Mouse (Mus musculus): ENCODE measurements around the gene Unc5c. TPM values are rescaled to one million over a fixed set of nuclear protein-coding genes. Genes with fewer than 3 reads are reported as not detected.

Unc5c gene
- total and polyA plus RNA-seq, 2 experiments from 2014 or later, result 0.29 to 2.4 TPM

- no peak overlapping the region for H3K4me3 ChIP-seq (ENCODE audit: low read depth, low read length)
- DNase-seq (ENCODE audit: low spot score) (no peak), ATAC-seq (ENCODE audit: insufficient read depth, low read depth) (no peak)
- WGBS, result 48% methylated on average over 1 of the region's 1 CpGs
- H3K9ac ChIP-seq (replicated peaks; ENCODE audit: low read depth, low read length), result no peak overlapping the region
- TF ChIP-seq CTCF (IDR thresholded peaks at IDR 0.05; ENCODE audit: low read depth) (no peak), EP300 (IDR thresholded peaks at IDR 0.05; ENCODE audit: low read depth) (no peak)
- H3K27ac ChIP-seq (ENCODE audit: low read depth), result no peak overlapping the region
- H3K27me3 ChIP-seq (ENCODE audit: control insufficient read depth, insufficient read depth, low read length), result no peaks in the 10 kb centered on the region
- no peaks in the 10 kb centered on the region for H3K36me3 ChIP-seq (replicated peaks; ENCODE audit: control insufficient read depth, insufficient read depth, low read length)
- no peaks in the 10 kb centered on the region for H3K4me1 ChIP-seq (ENCODE audit: control insufficient read depth, insufficient read depth)
- no peak overlapping the region for H3K4me2 ChIP-seq (ENCODE audit: low read depth, low read length)
- no peaks in the 10 kb centered on the region for H3K9me3 ChIP-seq (replicated peaks; ENCODE audit: control insufficient read depth, low read length)
These were observed 44.8 kb downstream of the Unc5c start for GRCm38 (mm10) chr3:141509772-141510171.

DNA sequence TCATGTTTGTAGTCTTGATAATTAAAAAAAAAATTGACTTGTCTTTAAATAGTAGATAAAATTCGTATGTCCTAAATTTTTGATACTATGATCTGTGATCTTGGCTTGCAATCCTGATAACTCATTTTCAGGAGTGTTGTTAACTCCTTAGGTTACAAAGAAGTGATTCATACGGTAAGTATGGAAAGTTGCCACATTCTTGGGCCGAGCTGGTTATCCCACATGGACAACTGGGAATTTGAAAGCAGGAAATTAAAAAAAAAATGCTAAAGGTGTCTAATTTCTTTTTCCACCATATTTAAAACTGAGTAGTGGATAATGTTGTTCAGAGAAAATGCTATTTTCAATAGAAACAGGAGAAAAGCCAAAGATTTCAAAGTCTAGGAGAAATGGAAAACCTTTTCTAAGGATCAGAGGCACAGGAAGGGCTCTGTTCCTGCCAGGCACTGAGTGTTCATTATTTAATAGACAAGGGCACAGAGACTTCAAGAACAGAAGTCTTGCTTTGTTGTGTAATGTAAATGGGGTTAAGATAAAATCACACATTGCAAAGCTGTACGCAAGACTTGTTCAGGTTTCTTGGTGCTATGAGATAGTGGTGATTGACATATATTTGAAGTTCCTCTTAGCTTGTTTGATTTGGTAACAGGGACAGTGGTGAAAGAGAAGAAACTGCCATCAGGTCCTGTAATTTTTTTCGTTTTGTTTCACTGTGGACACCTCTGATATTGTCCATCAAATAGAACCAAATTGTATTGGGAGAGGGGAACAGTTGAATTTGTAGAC, 46.4 kb downstream of the Unc5c start:
- DNase-seq (ENCODE audit: low spot score), result no peak
- no peak for ATAC-seq (ENCODE audit: insufficient read depth, low read depth)

DNA sequence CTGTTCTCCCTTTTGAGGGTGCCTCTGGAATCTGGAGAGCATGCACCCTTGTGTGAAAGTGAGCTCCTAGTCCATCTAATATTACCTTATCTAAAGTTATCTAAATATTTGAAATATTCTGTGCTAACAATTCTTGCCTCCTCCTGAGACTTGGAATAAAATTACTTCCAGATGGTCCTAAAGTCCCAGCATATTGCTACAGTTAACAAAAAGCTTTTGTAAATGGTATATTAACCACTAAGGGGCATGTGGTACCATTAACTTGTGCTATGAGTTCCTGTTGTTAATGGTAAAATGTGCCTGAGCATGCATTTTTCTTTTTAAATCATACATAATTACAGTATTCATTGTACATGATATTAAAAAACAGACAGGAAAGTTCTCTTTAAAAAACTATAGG, 63.7 kb downstream of the Unc5c start:
- H3K27ac ChIP-seq (ENCODE audit: low read depth), result no peak overlapping the region
- no peaks in the 10 kb centered on the region for H3K27me3 ChIP-seq (ENCODE audit: control insufficient read depth, insufficient read depth, low read length)
- no peak overlapping the region for H3K4me2 ChIP-seq (ENCODE audit: low read depth, low read length)
- DNase-seq (ENCODE audit: low spot score) (no peak), ATAC-seq (ENCODE audit: insufficient read depth, low read depth) (no peak)
- H3K9me3 ChIP-seq (replicated peaks; ENCODE audit: control insufficient read depth, low read length), result no peaks in the 10 kb centered on the region
- H3K4me3 ChIP-seq (ENCODE audit: low read depth, low read length), result no peak overlapping the region
- no peak overlapping the region for H3K9ac ChIP-seq (replicated peaks; ENCODE audit: low read depth, low read length)
- no peaks in the 10 kb centered on the region for H3K4me1 ChIP-seq (ENCODE audit: control insufficient read depth, insufficient read depth)
- TF ChIP-seq EP300 (IDR thresholded peaks at IDR 0.05; ENCODE audit: low read depth), result no peak
- TF ChIP-seq CTCF (IDR thresholded peaks at IDR 0.05; ENCODE audit: low read depth), result no peak
- H3K36me3 ChIP-seq (replicated peaks; ENCODE audit: control insufficient read depth, insufficient read depth, low read length), result no peaks in the 10 kb centered on the region

More for the DNA sequence above, 46.4 kb downstream of the Unc5c start:
- Histone ChIP-seq H3K4me2 (ENCODE audit: low read depth, low read length) (no peak overlapping the region), H3K36me3 (replicated peaks; ENCODE audit: control insufficient read depth, insufficient read depth, low read length) (no peaks in the 10 kb centered on the region), H3K4me1 (ENCODE audit: control insufficient read depth, insufficient read depth) (no peaks in the 10 kb centered on the region), H3K27ac (ENCODE audit: low read depth) (no peak overlapping the region), H3K27me3 (ENCODE audit: control insufficient read depth, insufficient read depth, low read length) (no peaks in the 10 kb centered on the region), H3K9me3 (replicated peaks; ENCODE audit: control insufficient read depth, low read length) (no peaks in the 10 kb centered on the region), H3K4me3 (ENCODE audit: low read depth, low read length) (no peak overlapping the region), H3K9ac (replicated peaks; ENCODE audit: low read depth, low read length) (no peak overlapping the region)
- 51% methylated on average over 5 of the region's 5 CpGs for WGBS
- TF ChIP-seq CTCF (IDR thresholded peaks at IDR 0.05; ENCODE audit: low read depth) (no peak), EP300 (IDR thresholded peaks at IDR 0.05; ENCODE audit: low read depth) (no peak)

DNA sequence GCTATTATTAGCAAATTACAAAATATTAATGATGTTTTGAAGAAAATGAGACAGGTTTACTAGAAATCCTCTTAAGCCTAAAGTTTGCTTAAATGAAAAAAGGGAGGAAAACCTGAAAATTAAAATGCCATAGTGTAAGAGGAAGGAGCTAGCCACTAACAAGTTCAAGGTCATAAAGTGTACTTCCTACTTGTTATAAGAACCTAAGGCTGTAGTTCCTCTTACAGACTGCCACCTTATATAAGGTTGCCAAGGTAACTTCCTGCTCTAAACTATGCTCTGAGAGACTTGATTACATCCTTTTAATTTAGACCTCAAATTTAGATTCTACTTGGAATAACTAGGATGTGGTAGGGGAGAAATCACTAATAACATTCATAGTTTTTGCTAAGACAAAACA, 64.6 kb downstream of the Unc5c start:
- no peaks in the 10 kb centered on the region for H3K27me3 ChIP-seq (ENCODE audit: control insufficient read depth, insufficient read depth, low read length)
- DNase-seq (ENCODE audit: low spot score), result no peak
- no peaks in the 10 kb centered on the region for H3K9me3 ChIP-seq (replicated peaks; ENCODE audit: control insufficient read depth, low read length)
- no peaks in the 10 kb centered on the region for H3K4me1 ChIP-seq (ENCODE audit: control insufficient read depth, insufficient read depth)
- no peak for ATAC-seq (ENCODE audit: insufficient read depth, low read depth)
- no peak overlapping the region for H3K4me3 ChIP-seq (ENCODE audit: low read depth, low read length)
- H3K9ac ChIP-seq (replicated peaks; ENCODE audit: low read depth, low read length), result no peak overlapping the region
- H3K36me3 ChIP-seq (replicated peaks; ENCODE audit: control insufficient read depth, insufficient read depth, low read length), result no peaks in the 10 kb centered on the region
- H3K27ac ChIP-seq (ENCODE audit: low read depth), result no peak overlapping the region
- TF ChIP-seq EP300 (IDR thresholded peaks at IDR 0.05; ENCODE audit: low read depth) (no peak), CTCF (IDR thresholded peaks at IDR 0.05; ENCODE audit: low read depth) (no peak)
- H3K4me2 ChIP-seq (ENCODE audit: low read depth, low read length), result no peak overlapping the region

DNA sequence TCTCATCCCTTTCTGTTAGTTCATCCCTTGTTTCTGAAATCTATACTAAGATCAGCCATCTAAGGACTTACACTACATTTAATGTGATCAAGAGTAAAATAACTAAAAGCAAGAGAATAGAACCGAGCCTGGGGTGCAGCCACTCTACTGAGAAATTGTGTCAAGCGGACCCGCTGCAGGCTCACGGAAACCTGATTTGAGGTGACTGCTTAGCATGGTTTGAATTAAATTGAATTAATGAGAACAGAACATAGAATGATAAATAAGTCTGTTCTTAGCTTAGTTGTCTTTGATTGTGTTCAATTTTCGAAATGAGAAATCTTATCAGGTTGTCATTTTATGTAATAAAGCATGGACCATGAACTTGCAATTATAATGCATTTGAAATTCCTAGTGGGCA, 68.8 kb downstream of the Unc5c start:
- DNase-seq (ENCODE audit: low spot score) (no peak), ATAC-seq (ENCODE audit: insufficient read depth, low read depth) (no peak)
- Histone ChIP-seq H3K27me3 (ENCODE audit: control insufficient read depth, insufficient read depth, low read length) (no peaks in the 10 kb centered on the region), H3K36me3 (replicated peaks; ENCODE audit: control insufficient read depth, insufficient read depth, low read length) (no peaks in the 10 kb centered on the region), H3K4me1 (ENCODE audit: control insufficient read depth, insufficient read depth) (no peaks in the 10 kb centered on the region), H3K4me2 (ENCODE audit: low read depth, low read length) (no peak overlapping the region), H3K4me3 (ENCODE audit: low read depth, low read length) (no peak overlapping the region), H3K27ac (ENCODE audit: low read depth) (no peak overlapping the region), H3K9me3 (replicated peaks; ENCODE audit: control insufficient read depth, low read length) (no peaks in the 10 kb centered on the region), H3K9ac (replicated peaks; ENCODE audit: low read depth, low read length) (no peak overlapping the region)
- TF ChIP-seq CTCF (IDR thresholded peaks at IDR 0.05; ENCODE audit: low read depth) (no peak), EP300 (IDR thresholded peaks at IDR 0.05; ENCODE audit: low read depth) (no peak)
- WGBS, result 85% methylated on average over 5 of the region's 5 CpGs

GRCm38 (mm10) chr3:141536857-141537256, 71.8 kb downstream of the Unc5c start:
- DNase-seq (ENCODE audit: low spot score) (no peak), ATAC-seq (ENCODE audit: insufficient read depth, low read depth) (no peak)
- 47% methylated on average over 5 of the region's 5 CpGs for WGBS
- H3K27me3 ChIP-seq (ENCODE audit: control insufficient read depth, insufficient read depth, low read length), result no peaks in the 10 kb centered on the region
- no peak overlapping the region for H3K27ac ChIP-seq (ENCODE audit: low read depth)
- no peak overlapping the region for H3K4me2 ChIP-seq (ENCODE audit: low read depth, low read length)
- H3K9ac ChIP-seq (replicated peaks; ENCODE audit: low read depth, low read length), result no peak overlapping the region
- no peak for TF ChIP-seq CTCF (IDR thresholded peaks at IDR 0.05; ENCODE audit: low read depth)
- no peak for TF ChIP-seq EP300 (IDR thresholded peaks at IDR 0.05; ENCODE audit: low read depth)
- no peaks in the 10 kb centered on the region for H3K9me3 ChIP-seq (replicated peaks; ENCODE audit: control insufficient read depth, low read length)
- no peak overlapping the region for H3K4me3 ChIP-seq (ENCODE audit: low read depth, low read length)
- no peaks in the 10 kb centered on the region for H3K36me3 ChIP-seq (replicated peaks; ENCODE audit: control insufficient read depth, insufficient read depth, low read length)
- no peaks in the 10 kb centered on the region for H3K4me1 ChIP-seq (ENCODE audit: control insufficient read depth, insufficient read depth)
